Mouse (Mus musculus) gastrocnemius, adult 18-20 months (tissue): ENCODE data around the gene Zbed3. TPM values are rescaled to one million over a fixed set of nuclear protein-coding genes. Genes with fewer than 3 reads are reported as not detected.
"Not testable (repeated sequence)": the region's sequence is repeated elsewhere in the genome, so short reads cannot be mapped to it uniquely, and the experiment has no call there.

Source experiments
- DNase-seq: peaks from one replicate; pipeline ENCODE4 v3.0.0; 2021; ENCODE audit warnings: low spot score
- total RNA-seq, 2 experiments: library from RNA; stranded (reverse); gene quantifications; 2 replicates each; pipeline ENCODE4 v1.2.3; 2021

The Zbed3 gene
- total RNA-seq, 2 experiments from 2014 or later: 4.2 to 4.8 TPM

DNA sequence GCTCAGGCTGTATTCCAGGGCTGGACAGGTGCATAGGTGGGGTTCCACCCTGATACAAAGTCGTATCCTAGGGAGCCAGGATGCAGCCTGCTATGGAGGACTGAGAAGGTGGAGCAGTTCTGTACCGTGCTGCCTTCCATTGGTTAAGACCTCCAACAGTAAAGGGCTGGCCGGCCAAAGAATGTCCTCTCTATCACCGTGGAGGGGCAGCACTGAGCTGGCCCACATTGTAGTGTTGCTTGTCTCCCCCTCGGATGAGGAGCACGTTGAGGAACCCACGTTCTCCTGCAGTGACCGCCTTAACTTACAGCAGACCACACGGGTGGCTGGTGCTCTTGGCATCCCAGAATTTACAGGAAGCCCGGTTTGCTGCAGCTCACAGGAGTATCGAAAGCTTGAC is 7.1 kb downstream of the Zbed3 start:
- DNase-seq: no peak

DNA sequence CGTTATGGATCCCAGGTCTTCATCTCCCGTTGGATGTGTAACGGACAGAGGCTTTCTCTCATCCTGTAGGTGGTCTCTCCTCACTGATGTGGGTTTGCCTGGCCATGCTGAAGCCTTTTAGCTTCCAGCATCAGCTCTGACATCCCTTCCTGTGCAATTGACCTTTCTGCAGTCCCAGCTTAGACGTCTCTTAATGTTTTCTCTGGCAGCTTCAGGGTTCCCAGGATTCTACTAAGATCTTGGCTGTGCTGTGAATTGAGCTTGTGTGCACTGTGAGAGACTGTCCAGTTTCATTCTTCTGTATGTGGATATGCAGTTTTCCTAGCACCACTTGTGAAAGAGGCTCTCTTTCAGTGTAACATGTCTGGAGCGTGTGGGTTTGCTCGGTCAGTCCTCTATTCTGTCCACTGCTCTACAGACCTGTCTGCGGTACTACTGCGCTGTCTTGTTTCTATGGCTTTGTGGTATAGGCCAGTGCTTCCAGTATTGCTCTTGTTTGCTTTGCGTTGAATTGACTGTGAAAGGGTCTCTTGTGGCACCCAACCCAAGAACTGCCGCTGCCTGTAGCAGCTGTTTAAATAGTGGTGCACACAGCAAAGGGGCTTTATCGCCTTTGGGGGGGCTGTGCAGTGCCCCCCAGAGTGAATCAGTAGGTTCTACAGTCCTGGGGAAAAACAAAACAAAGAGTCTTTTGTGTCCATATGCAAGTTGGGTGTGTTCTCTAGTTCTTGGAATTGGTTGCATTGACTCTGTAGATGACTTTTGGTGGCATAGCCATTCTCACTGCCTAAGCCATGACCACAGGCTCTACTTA is 8.9 kb downstream of the Zbed3 start:
- DNase-seq: no peak

GRCm38 (mm10) chr13:95336122-95336677 is 12.8 kb downstream of the Zbed3 start:
- DNase-seq: no peak

DNA sequence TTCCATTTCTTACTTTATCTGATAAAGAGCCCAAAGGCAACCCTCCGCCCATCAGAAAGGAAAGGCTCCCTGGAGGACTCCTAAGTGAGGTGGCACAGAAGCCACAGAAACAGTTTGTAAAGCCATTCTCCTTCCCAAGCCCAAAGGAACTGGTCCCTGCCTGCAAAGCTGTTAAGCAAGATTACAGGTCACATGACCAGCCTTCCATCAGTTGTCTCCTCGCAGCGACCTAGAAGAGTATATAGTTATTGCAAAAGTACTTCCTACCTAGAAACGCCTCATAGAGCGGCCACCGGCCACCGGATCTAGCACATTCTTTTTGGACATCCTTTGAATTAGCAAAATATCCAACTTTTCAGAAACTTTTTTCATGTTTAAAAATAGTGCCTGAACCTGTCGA is 20.1 kb downstream of the Zbed3 start:
- no peak for DNase-seq

GRCm38 (mm10) chr13:95345869-95346268 is 22.5 kb downstream of the Zbed3 start:
- no peak for DNase-seq

DNA sequence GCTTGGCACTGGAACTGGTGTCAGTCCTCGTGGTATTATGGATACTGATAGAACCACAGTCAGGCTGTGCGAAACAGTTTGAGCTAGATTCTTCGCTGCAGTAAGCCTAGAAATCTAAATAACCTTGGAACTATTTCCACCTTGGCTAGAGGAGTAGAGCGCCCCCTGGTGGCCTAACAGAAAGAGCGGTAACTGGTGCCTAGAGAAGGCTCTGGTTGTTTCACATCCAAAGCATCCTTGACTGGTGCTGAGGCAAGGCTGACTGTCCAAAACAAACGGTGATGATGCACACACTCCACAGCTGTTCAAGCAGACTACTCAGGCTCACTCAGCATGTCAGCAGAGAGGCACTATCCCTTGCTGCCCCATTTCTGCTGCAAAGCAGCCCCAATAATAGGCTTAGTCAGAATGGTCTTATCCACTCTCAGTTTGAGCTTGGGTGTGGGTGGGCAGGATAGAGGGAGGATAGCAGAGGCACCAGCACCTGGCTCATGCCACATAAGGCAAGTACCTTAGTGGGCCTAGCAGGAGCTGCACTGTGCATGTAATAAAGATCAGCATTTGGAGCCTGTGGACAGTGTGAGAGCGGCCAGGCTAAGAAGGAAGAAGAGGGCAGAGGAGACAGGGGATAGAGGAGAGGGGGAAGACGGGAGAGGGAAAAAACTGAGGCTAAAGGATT is 23.7 kb downstream of the Zbed3 start:
- DNase-seq: peak; percentile 59

- no peak for DNase-seq
These were observed 25.1 kb downstream of the Zbed3 start for GRCm38 (mm10) chr13:95348476-95348875.

DNA sequence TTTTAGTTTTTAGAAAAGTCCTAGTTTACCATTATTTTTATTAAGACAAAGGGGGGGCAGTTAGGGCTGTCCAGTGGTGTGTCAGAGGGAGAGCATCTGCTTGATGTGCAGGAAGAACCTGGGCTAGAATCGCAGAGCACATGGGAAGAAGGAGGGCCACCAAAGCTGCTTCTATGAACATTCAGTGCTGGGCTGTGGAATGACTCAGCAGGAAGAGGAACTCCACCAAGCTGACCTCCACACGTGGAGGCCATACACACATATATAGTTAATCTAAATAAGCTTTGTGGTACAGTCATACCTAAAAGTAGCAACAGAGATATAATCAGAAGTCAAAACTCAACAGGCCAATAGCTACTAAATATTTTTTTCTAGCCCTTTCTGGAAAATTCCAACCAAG is 34.8 kb downstream of the Zbed3 start:
- no peak for DNase-seq

DNA sequence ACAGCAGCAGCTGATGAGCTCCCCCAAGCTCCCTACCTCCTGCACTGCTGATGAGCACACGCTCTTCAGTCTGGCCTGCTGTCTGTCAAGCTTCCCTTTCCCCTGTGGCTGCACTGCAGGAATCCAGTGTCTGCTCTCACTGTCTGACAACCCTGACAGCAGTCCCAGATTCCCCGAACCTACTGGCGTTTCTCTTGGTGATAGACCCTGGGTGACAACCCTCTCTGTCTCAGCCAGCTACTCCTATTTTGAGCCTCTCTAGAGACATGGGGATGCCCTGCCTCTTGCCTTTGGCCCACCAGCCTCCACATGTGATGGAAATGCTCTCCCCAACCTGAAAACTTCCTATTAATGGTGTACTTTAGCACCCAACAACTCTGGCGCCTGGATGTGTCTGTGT is 40.0 kb downstream of the Zbed3 start:
- no peak for DNase-seq

DNA sequence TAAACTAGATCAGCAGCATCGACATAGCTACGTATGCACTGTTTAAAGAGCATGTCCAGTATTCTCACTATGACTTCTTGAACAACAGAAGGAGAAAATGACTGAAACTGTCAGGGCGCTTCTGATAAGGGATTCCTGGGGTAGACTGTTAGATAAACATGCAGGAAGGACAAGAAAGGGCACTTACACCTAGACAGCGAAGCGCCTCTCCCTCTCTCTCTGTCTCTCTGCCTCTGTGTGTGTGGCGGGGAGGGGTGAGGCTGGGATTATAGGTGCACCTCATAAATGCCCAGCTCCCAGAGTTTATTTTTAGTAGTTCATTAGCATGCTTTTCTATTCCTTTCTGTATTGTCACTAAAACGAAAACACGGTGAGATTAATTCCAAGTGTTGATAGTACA is 42.9 kb downstream of the Zbed3 start:
- no peak for DNase-seq

DNA sequence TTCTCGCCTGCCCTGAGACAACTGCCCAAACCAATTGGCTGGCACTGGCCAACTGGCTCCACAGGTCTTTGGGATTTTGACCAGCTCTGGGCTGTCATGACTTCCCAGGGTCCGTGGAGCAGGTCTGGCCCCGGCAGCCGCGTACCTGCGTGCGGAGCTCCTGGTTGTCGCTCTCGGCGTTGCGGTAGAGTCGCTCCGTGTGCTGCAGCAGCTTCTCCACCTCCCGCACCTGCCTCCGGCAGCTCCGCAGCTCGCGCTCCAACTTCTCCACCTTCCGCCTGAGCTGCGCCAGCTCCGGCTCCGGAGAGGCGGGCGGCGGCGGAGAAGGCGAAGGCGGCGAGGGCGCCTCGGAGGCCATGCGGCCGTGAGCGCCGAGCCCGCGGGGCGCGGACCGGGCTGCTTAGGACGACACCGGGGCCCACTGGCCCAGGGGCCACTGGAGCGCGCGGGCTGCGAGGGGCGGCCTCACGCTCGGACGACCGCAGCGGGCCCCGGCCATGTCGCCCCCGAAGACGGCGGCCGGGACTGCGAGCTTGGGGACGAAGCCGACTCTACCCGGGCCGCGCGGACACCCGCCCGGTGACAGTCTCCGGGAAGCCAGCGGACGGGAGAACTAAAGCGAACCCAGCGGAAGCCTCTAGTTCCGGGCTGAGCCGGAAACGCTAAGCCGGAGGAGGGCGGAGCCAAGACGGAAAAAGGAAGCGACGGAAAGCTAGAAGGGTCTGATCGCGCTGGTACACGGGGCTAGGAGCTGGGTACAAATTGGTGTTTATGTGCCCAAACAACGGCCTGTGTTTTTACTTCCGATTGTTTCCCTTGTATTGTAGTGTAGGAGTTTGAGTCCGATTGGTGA is 51.5 kb downstream of the Zbed3 start, which contains the start of gene Aggf1:
TSS of gene Aggf1 (minus strand) at position 652 of the 853 bp plus-strand sequence.
- DNase-seq: peak; percentile 90

DNA sequence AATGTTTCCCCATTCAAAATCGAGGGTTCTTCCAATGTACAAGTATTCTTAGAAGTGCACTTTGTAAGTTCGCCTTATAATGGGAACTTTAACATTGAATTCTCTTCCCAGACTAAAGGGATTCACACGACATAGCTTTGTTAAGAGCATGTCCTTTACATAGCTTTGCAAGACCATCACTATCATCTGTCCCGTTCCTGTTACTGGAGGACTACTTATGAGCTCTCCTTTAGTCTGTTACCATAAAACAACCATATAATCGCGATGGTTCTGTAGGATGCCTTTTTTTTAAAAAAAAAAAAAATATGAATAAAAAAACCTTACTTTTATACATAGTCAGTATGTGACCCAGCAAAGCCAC is 52.1 kb downstream of the Zbed3 start:
- no peak for DNase-seq

- DNase-seq: not testable (repeated sequence)
These were observed 53.4 kb downstream of the Zbed3 start for GRCm38 (mm10) chr13:95376689-95377289.

DNA sequence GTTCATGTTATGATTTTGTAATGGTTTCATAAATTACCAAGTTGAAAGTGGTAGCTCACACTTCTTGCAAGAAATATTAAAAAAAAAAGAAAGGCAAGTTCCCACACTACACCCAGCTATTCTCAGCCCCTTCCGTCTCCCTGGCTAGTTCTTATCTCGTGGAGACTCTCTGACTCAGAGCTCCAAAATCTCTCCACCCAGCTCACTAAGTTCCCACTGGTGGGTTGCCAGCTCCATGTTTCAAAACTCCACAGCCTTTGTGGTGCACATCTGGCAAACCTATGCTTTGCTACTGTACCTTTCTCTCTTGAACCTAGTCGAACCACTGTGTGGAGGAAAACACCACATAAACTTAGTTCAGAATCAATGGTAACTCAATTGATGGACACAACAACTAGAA is 55.3 kb downstream of the Zbed3 start:
- no peak for DNase-seq

GRCm38 (mm10) chr13:95382418-95382817 is 59.0 kb downstream of the Zbed3 start:
- DNase-seq: peak; percentile 52

Other genes with a start within 250 kb of the Zbed3 start
- 1 to 10 TPM; 1.6 to 2.9 TPM for gene Pde8b, start 73.3 kb upstream of the Zbed3 start, total RNA-seq
- 10 to 100 TPM; 16.5 to 17.7 TPM for gene Aggf1, start 51.7 kb downstream of the Zbed3 start, total RNA-seq
- gene Crhbp, start 121.3 kb downstream of the Zbed3 start, total RNA-seq: not detected
- gene S100z, start 155.1 kb downstream of the Zbed3 start, total RNA-seq: under 1 TPM in 1 of 2 experiments, not detected in 1; 0.69 TPM
- gene F2rl1, start 201.6 kb downstream of the Zbed3 start, total RNA-seq: 1 to 10 TPM in 1 of 2 experiments, under 1 TPM in 1; 0.30 to 1.7 TPM